Mouse (Mus musculus) megakaryocyte, embryonic 14.5 days (primary cell): ENCODE measurements around the gene Arsa. TPM values are rescaled to one million over a fixed set of nuclear protein-coding genes. Genes with fewer than 3 reads are reported as not detected.

Experiments
- H3K27me3 ChIP-seq: replicated peaks from 2 replicates; pipeline ENCODE3; 2012; ENCODE audit warnings: inconsistent platforms
- H3K36me3 ChIP-seq: replicated peaks from 2 replicates; pipeline ENCODE3; 2012; ENCODE audit warnings: low read length, inconsistent platforms, mixed read lengths
- H3K4me1 ChIP-seq: 2 replicates; pipeline ENCODE4 v1.6.1; 2012; ENCODE audit warnings: inconsistent platforms
- H3K4me3 ChIP-seq: replicated peaks from 2 replicates; pipeline ENCODE3; 2012; ENCODE audit warnings: moderate library complexity, mild to moderate bottlenecking, inconsistent platforms
- H3K9me3 ChIP-seq: 2 replicates; pipeline ENCODE4 v1.6.1; 2012; ENCODE audit warnings: inconsistent platforms
- FLI1 ChIP-seq: IDR thresholded peaks from 2 replicates; pipeline ENCODE4 v1.6.1; 2012; ENCODE audit warnings: low read length, inconsistent platforms, mixed read lengths
- GATA1 ChIP-seq: IDR thresholded peaks from 3 replicates; pipeline ENCODE4 v1.6.1; 2012; ENCODE audit warnings: mixed read lengths, low read length, inconsistent platforms, borderline replicate concordance
- polyA plus RNA-seq: library from polyadenylated mRNA; stranded (reverse); fragments of >175 nt; gene quantifications from 2 replicates; pipeline ENCODE4 v1.2.3, GENCODE M21; 2012; ENCODE audit warnings: low replicate concordance; ENCODE audit not compliant: insufficient read depth

Gene Arsa
- polyA plus RNA-seq, 1 experiment = 82.1 TPM

DNA sequence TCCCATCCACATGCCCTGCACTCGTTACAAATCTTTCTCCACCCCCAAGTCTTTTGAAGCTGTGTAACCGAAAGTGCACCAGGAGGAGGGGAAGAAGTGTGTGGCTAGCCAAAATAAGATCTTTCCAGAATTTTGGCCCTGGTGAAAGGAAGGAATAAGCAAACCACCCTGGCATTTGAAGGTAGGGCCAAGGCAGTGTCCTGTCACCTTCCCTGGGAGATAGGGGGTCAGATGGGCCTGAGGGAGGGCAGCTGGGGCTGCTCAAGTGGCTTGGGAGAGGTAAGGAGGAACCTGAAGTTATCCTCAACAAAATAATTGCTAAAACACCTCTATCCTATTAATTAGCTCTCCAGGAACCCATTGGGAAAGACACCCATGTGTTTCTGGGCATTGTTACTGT is 19.6 kb upstream of the Arsa start:
- peak overlapping the region; percentile 96 for H3K4me3 ChIP-seq
- H3K27me3 ChIP-seq = no peaks in the 10 kb centered on the region
- no peaks in the 10 kb centered on the region for H3K9me3 ChIP-seq
- H3K4me1 ChIP-seq = peaks cover 51% of the 10 kb centered on the region
- H3K36me3 ChIP-seq = peaks cover 18% of the 10 kb centered on the region
- TF ChIP-seq GATA1 = no peak
- no peak for TF ChIP-seq FLI1

GRCm38 (mm10) chr15:89496131-89496530 is 18.9 kb upstream of the Arsa start:
- H3K36me3 ChIP-seq = peaks cover 11% of the 10 kb centered on the region
- TF ChIP-seq GATA1 (no peak), FLI1 (no peak)
- peak overlapping the region; percentile 1 for H3K4me3 ChIP-seq
- H3K27me3 ChIP-seq = no peaks in the 10 kb centered on the region
- no peaks in the 10 kb centered on the region for H3K9me3 ChIP-seq
- peaks cover 48% of the 10 kb centered on the region for H3K4me1 ChIP-seq

- Histone ChIP-seq H3K9me3 (no peaks in the 10 kb centered on the region), H3K27me3 (no peaks in the 10 kb centered on the region), H3K4me3 (no peak overlapping the region), H3K36me3 (no peaks in the 10 kb centered on the region), H3K4me1 (peaks cover 37% of the 10 kb centered on the region)
- no peak for TF ChIP-seq FLI1
- TF ChIP-seq GATA1 = no peak
Observed at GRCm38 (mm10) chr15:89494970-89495369, 17.7 kb upstream of the Arsa start.

GRCm38 (mm10) chr15:89488611-89489117 is 11.4 kb upstream of the Arsa start:
- no peak for TF ChIP-seq GATA1
- no peak for TF ChIP-seq FLI1

GRCm38 (mm10) chr15:89488182-89488581 is 11.0 kb upstream of the Arsa start:
- Histone ChIP-seq H3K27me3 (no peaks in the 10 kb centered on the region), H3K9me3 (no peaks in the 10 kb centered on the region), H3K4me1 (peaks cover 8% of the 10 kb centered on the region), H3K36me3 (peaks cover 4% of the 10 kb centered on the region), H3K4me3 (no peak overlapping the region)
- TF ChIP-seq FLI1 (no peak), GATA1 (no peak)

More at GRCm38 (mm10) chr15:89488611-89489117, 11.4 kb upstream of the Arsa start:
- Histone ChIP-seq H3K9me3 (no peaks in the 10 kb centered on the region), H3K27me3 (no peaks in the 10 kb centered on the region), H3K36me3 (peaks cover 4% of the 10 kb centered on the region), H3K4me3 (no peak overlapping the region), H3K4me1 (peaks cover 8% of the 10 kb centered on the region)

DNA sequence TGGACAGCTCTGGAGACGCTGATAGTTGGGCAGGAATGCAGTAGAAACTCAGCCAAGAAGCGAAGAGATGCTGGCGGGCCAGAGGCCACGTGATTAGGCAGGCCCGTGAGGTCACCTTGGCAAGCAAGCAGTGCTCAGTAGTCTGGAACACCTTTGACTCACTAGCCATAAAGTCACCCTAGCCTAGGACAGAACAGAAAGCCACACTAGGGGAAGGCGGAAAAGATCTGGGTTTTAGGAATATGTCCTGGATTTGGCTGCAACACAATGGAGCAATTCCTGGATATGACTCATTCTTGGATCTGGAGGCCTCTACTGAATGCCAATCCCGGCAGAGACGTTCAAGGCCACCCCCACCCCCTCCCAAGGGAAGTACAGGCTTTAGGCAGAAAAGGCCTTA is 3.4 kb upstream of the Arsa start:
- no peak overlapping the region for H3K4me3 ChIP-seq
- H3K27me3 ChIP-seq = no peaks in the 10 kb centered on the region
- peaks cover 6% of the 10 kb centered on the region; the same call in 1 of the 2 replicates for H3K9me3 ChIP-seq
- TF ChIP-seq GATA1 (no peak), FLI1 (no peak)
- peaks cover 34% of the 10 kb centered on the region for H3K4me1 ChIP-seq
- H3K36me3 ChIP-seq = peaks cover 40% of the 10 kb centered on the region

- TF ChIP-seq GATA1 = no peak
- no peak for TF ChIP-seq FLI1
- H3K27me3 ChIP-seq = no peaks in the 10 kb centered on the region
- peaks cover 6% of the 10 kb centered on the region; the same call in 1 of the 2 replicates for H3K9me3 ChIP-seq
- peaks cover 51% of the 10 kb centered on the region for H3K36me3 ChIP-seq
- H3K4me1 ChIP-seq = peaks cover 54% of the 10 kb centered on the region
- H3K4me3 ChIP-seq = peak overlapping the region; percentile 64
Observed at GRCm38 (mm10) chr15:89478622-89479021, 1.4 kb upstream of the Arsa start.

- Histone ChIP-seq H3K27me3 (no peaks in the 10 kb centered on the region), H3K4me3 (peak overlapping the region; percentile 17), H3K36me3 (peaks cover 59% of the 10 kb centered on the region), H3K4me1 (peaks cover 54% of the 10 kb centered on the region), H3K9me3 (peaks cover 6% of the 10 kb centered on the region; the same call in 1 of the 2 replicates)
- TF ChIP-seq GATA1 = no peak
- TF ChIP-seq FLI1 = no peak
Observed at GRCm38 (mm10) chr15:89477806-89478205, 581 bp upstream of the Arsa start.

DNA sequence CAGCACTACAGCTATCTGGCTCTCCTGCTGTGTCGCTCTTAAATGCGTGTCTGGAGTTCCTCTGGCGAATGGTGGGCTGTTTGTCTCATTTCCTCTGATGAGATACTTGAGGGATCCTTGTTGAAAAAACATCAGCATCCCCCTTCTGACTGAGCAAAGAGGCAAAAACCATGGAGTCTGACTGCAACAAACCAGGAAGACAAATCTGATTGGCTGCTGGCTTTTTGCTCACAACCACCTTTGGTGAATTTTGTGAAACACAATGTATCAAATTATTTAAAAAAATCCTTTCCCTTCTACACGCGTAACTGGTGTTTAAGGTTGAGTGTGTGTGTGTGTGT is 780 bp downstream of the Arsa start:
- no peaks in the 10 kb centered on the region for H3K9me3 ChIP-seq
- peaks cover 54% of the 10 kb centered on the region for H3K4me1 ChIP-seq
- H3K4me3 ChIP-seq = peak overlapping the region; percentile 99
- TF ChIP-seq GATA1 = no peak
- TF ChIP-seq FLI1 = no peak
- H3K27me3 ChIP-seq = no peaks in the 10 kb centered on the region
- peaks cover 56% of the 10 kb centered on the region for H3K36me3 ChIP-seq

- Histone ChIP-seq H3K9me3 (no peaks in the 10 kb centered on the region), H3K4me1 (peaks cover 54% of the 10 kb centered on the region), H3K36me3 (peaks cover 52% of the 10 kb centered on the region), H3K4me3 (peak overlapping the region; percentile 99), H3K27me3 (no peaks in the 10 kb centered on the region)
- no peak for TF ChIP-seq FLI1
- TF ChIP-seq GATA1 = no peak
Observed at GRCm38 (mm10) chr15:89475611-89476474, 1.4 kb downstream of the Arsa start.
